ENCODE assay signal across 11 mouse cellular contexts in genomic region chr4:118612619-118613018, GRCm38 (mm10). TPM values are rescaled to one million over a fixed set of nuclear protein-coding genes. Genes with fewer than 3 reads are reported as not detected.
DNase-seq lines count a peak whose midpoint lies in the region; ATAC-seq lines count a peak whose summit lies in the region.
"Had no signal": no experiment of that assay in that cellular context is flagged by ENCODE, and none has a peak within 500 bp of the region (broad histone marks: within the 10 kb centered on the region; RNA-seq: fewer than 3 reads in every experiment).

No protein-coding gene starts in this region.

- DNase-seq in gastrocnemius, postnatal 14 days: peak; percentile 20
- DNase-seq in gastrocnemius, adult 18-20 months (ENCODE audit: low spot score): no peak
- peak; percentile 45 for DNase-seq in neural tube, embryonic 10.5 days (ENCODE audit: extremely low spot score, low spot score)
- peak; percentile 47 for DNase-seq in adrenal gland, postnatal 36 days
- peak; percentile 67 for DNase-seq in kidney, postnatal 10 days
- DNase-seq in retina, postnatal 1 day: peak; percentile 59
- DNase-seq in heart, embryonic 10.5 days (ENCODE audit: low spot score): no peak

- no peak overlapping the region for H3K4me3 ChIP-seq in neural tube, embryonic 15.5 days (replicated peaks)
- H3K4me3 ChIP-seq in heart, embryonic 10.5 days: no peak overlapping the region
- H3K4me3 ChIP-seq: embryonic facial prominence, embryonic 13.5 days; limb, embryonic 15.5 days; stomach, embryonic 15.5 days had no signal

- H3K4me2 ChIP-seq in neural tube, embryonic 15.5 days: no peak overlapping the region
- H3K4me2 ChIP-seq: embryonic facial prominence, embryonic 13.5 days; limb, embryonic 15.5 days; stomach, embryonic 15.5 days had no signal

- H3K4me1 ChIP-seq in neural tube, embryonic 15.5 days: no peaks in the 10 kb centered on the region
- no peaks in the 10 kb centered on the region for H3K4me1 ChIP-seq in heart, embryonic 10.5 days
- H3K4me1 ChIP-seq: limb, embryonic 15.5 days; stomach, embryonic 15.5 days had no signal

- no peak for ATAC-seq in neural tube, embryonic 15.5 days (ENCODE audit: low FRiP score)

- intact Hi-C loops in gastrocnemius, postnatal 14 days (cut with DNase I; ENCODE audit: low total_unique reads): no loop called here

- H3K27me3 ChIP-seq in neural tube, embryonic 15.5 days (replicated peaks): no peaks in the 10 kb centered on the region
- peaks cover 8% of the 10 kb centered on the region for H3K27me3 ChIP-seq in heart, embryonic 10.5 days (ENCODE audit: insufficient read depth, poor library complexity, severe bottlenecking)

- H3K36me3 ChIP-seq in neural tube, embryonic 15.5 days: no peaks in the 10 kb centered on the region
- no peaks in the 10 kb centered on the region for H3K36me3 ChIP-seq in heart, embryonic 10.5 days
- H3K36me3 ChIP-seq: embryonic facial prominence, embryonic 13.5 days; limb, embryonic 15.5 days; stomach, embryonic 15.5 days had no signal

- WGBS in neural tube, embryonic 15.5 days: 26% methylated on average over 11 of the region's 11 CpGs
- WGBS in heart, embryonic 10.5 days: 26% methylated on average over 11 of the region's 11 CpGs

- H3K27ac ChIP-seq in neural tube, embryonic 15.5 days (replicated peaks): no peak overlapping the region
- no peak overlapping the region for H3K27ac ChIP-seq in heart, embryonic 10.5 days
- H3K27ac ChIP-seq: embryonic facial prominence, embryonic 13.5 days; limb, embryonic 15.5 days; stomach, embryonic 15.5 days had no signal

- no peaks in the 10 kb centered on the region for H3K9me3 ChIP-seq in neural tube, embryonic 15.5 days (replicated peaks)
- H3K9me3 ChIP-seq in heart, embryonic 10.5 days: no peaks in the 10 kb centered on the region
- H3K9me3 ChIP-seq: limb, embryonic 15.5 days; stomach, embryonic 15.5 days had no signal

- no peak overlapping the region for H3K9ac ChIP-seq in neural tube, embryonic 15.5 days (replicated peaks)
- H3K9ac ChIP-seq: embryonic facial prominence, embryonic 13.5 days; limb, embryonic 15.5 days; stomach, embryonic 15.5 days had no signal

RNA-seq across cellular contexts. Expression of gene Cfap57, which starts 8.0 kb away (rescaled TPM):
- total RNA-seq in gastrocnemius, postnatal 14 days (2021): not detected
- total RNA-seq in gastrocnemius, adult 18-20 months (2021): not detected
- polyA plus RNA-seq in neural tube, embryonic 15.5 days (2015; fragmentation: Nextera tagmentation; extraction: Ambion mirVana): 1.3 and 1.5 TPM in 2 replicates
- not detected for total RNA-seq in adrenal gland, postnatal 36 days (2021)
- 0.84 and 1.1 TPM in 2 replicates for polyA plus RNA-seq in heart, embryonic 10.5 days (2016; fragmentation: Nextera tagmentation; extraction: Ambion mirVana)

RNA-seq across cellular contexts. Expression of gene Ebna1bp2, which starts 8.0 kb away (rescaled TPM):
- 10 to 100 TPM; 30.1 to 33.5 TPM for total RNA-seq in gastrocnemius, postnatal 14 days (2021)
- total RNA-seq in gastrocnemius, adult 18-20 months (2021): 10 to 100 TPM; 23.6 to 26.9 TPM
- 84.7 and 102 TPM in 2 replicates for polyA plus RNA-seq in neural tube, embryonic 15.5 days (2015; fragmentation: Nextera tagmentation; extraction: Ambion mirVana)
- total RNA-seq in adrenal gland, postnatal 36 days (2021): 10 to 100 TPM; 82.2 to 94.1 TPM
- polyA plus RNA-seq in heart, embryonic 10.5 days (2016; fragmentation: Nextera tagmentation; extraction: Ambion mirVana): 110 and 166 TPM in 2 replicates

RNA-seq across cellular contexts. Expression of gene Olfr62, which starts 46.1 kb away (rescaled TPM):
- total RNA-seq in gastrocnemius, postnatal 14 days (2021): not detected
- total RNA-seq in gastrocnemius, adult 18-20 months (2021): not detected
- polyA plus RNA-seq in neural tube, embryonic 15.5 days (2015; fragmentation: Nextera tagmentation; extraction: Ambion mirVana): not detected in 2 replicates
- total RNA-seq in adrenal gland, postnatal 36 days (2021): not detected
- polyA plus RNA-seq in heart, embryonic 10.5 days (2016; fragmentation: Nextera tagmentation; extraction: Ambion mirVana): not detected in 2 replicates
- polyA plus RNA-seq: embryonic facial prominence, embryonic 13.5 days; limb, embryonic 15.5 days; stomach, embryonic 15.5 days had no signal

Comparison
In these comparisons a context has a peak if more than half of its experiments do, and no peak if none do; other contexts are left out.
1. DNase-seq: peak in gastrocnemius, postnatal 14 days (single experiment), neural tube, embryonic 10.5 days (single experiment), adrenal gland, postnatal 36 days (2 of 2), kidney, postnatal 10 days (single experiment) and retina, postnatal 1 day (single experiment); none in gastrocnemius, adult 18-20 months (single experiment) and heart, embryonic 10.5 days (single experiment).